Comparison of ENCODE assay signal across 15 mouse cellular contexts in the genomic region with DNA sequence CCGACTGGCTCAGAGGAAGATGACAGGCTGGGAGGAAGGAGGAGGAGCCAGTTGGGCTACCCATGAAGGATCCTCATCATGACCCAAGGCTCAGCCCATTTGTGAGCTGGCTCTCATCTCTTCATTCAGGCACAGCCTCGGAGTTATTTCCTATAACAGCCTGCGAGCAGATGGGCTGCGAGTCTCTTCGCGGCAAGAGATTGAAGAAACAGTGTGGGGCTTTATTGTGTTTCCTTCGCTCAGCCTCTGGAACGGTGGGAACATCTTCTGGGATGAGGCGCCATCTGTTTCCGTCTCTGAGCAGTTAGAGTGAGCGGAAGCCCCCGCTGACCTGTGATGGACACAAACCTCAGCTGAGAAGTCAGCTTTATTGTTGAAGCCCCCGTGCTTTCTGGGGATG.
A peak's percentile ranks its signal among the peaks of the same experiment; 100 is the strongest.
DNase-seq lines count a peak whose midpoint lies in the region; ATAC-seq and TF ChIP-seq lines count a peak whose summit lies in the region.
"Had no signal": no experiment of that assay in that cellular context is flagged by ENCODE, and none has a peak within 500 bp of the region (broad histone marks: within the 10 kb centered on the region; RNA-seq: fewer than 3 reads in every experiment).

No protein-coding gene starts in this region.

- peak overlapping the region; percentile 32; the same call in 1 of the 2 replicates for H3K27ac ChIP-seq in hindbrain, postnatal 0 days
- H3K27ac ChIP-seq in hindbrain, embryonic 11.5 days (ENCODE audit: low read depth, low read length): no peak overlapping the region
- H3K27ac ChIP-seq in neural tube, embryonic 13.5 days (replicated peaks): peak overlapping the region; percentile 23; the same call in 1 of the 2 replicates
- H3K27ac ChIP-seq: embryonic facial prominence, embryonic 13.5 days; heart, embryonic 13.5 days; limb, embryonic 15.5 days; lung, embryonic 15.5 days had no signal

- H3K9ac ChIP-seq in hindbrain, postnatal 0 days (replicated peaks; ENCODE audit: low read length): no peak overlapping the region
- no peak overlapping the region for H3K9ac ChIP-seq in hindbrain, embryonic 11.5 days (ENCODE audit: low read depth, low read length)
- H3K9ac ChIP-seq in neural tube, embryonic 13.5 days: no peak overlapping the region
- H3K9ac ChIP-seq: embryonic facial prominence, embryonic 13.5 days; heart, embryonic 13.5 days; limb, embryonic 15.5 days; lung, embryonic 15.5 days had no signal

- no peak overlapping the region for H3K4me2 ChIP-seq in hindbrain, postnatal 0 days (ENCODE audit: low read depth, low read length)
- H3K4me2 ChIP-seq in hindbrain, embryonic 11.5 days (replicated peaks; ENCODE audit: low read depth, low read length): no peak overlapping the region
- H3K4me2 ChIP-seq in neural tube, embryonic 13.5 days: no peak overlapping the region
- H3K4me2 ChIP-seq: embryonic facial prominence, embryonic 13.5 days; heart, embryonic 13.5 days; limb, embryonic 15.5 days; lung, embryonic 15.5 days had no signal

- peaks cover 8% of the 10 kb centered on the region; the same call in 1 of the 2 replicates for H3K4me1 ChIP-seq in hindbrain, postnatal 0 days (ENCODE audit: insufficient read depth, low read length)
- H3K4me1 ChIP-seq in hindbrain, embryonic 11.5 days (replicated peaks; ENCODE audit: control insufficient read depth, insufficient read depth, low read length): no peaks in the 10 kb centered on the region
- peaks cover 24% of the 10 kb centered on the region for H3K4me1 ChIP-seq in neural tube, embryonic 13.5 days (replicated peaks)
- H3K4me1 ChIP-seq: embryonic facial prominence, embryonic 13.5 days; heart, embryonic 13.5 days; limb, embryonic 15.5 days; lung, embryonic 15.5 days; megakaryocyte, embryonic 14.5 days had no signal

- no peak overlapping the region for H3K4me3 ChIP-seq in hindbrain, postnatal 0 days (ENCODE audit: low read length)
- no peak overlapping the region for H3K4me3 ChIP-seq in hindbrain, embryonic 11.5 days (ENCODE audit: low read depth, low read length)
- no peak overlapping the region for H3K4me3 ChIP-seq in neural tube, embryonic 13.5 days
- H3K4me3 ChIP-seq: embryonic facial prominence, embryonic 13.5 days; heart, embryonic 13.5 days; limb, embryonic 15.5 days; lung, embryonic 15.5 days; megakaryocyte, embryonic 14.5 days had no signal

- DNase-seq in cerebellum, postnatal 25 days: peak; percentile 17 to 23
- DNase-seq in hindbrain, postnatal 0 days (ENCODE audit: low spot score): peak; percentile 71
- no peak for DNase-seq in hindbrain, embryonic 11.5 days (ENCODE audit: low spot score)
- DNase-seq in neural tube, embryonic 10.5 days (ENCODE audit: extremely low spot score, low spot score): no peak
- DNase-seq in right cerebral cortex, postnatal 14 days: peak; percentile 14
- DNase-seq: cerebellum, adult 9-10 months; gastrocnemius, postnatal 36 days had no signal

- no peak for TF ChIP-seq CTCF in hindbrain, postnatal 0 days (IDR thresholded peaks at IDR 0.05; ENCODE audit: low read depth)

- 44% methylated on average over 12 of the region's 13 CpGs for WGBS in hindbrain, postnatal 0 days
- WGBS in hindbrain, embryonic 11.5 days: 68% methylated on average over 13 of the region's 13 CpGs
- WGBS in neural tube, embryonic 13.5 days: 61% methylated on average over 13 of the region's 13 CpGs

- no peak for ATAC-seq in cerebellum, adult (ENCODE audit: insufficient number of reproducible peaks, low FRiP score, low TSS enrichment)
- ATAC-seq in hindbrain, postnatal 0 days: peak; percentile 41; the same call in 1 of the 2 replicates
- no peak for ATAC-seq in hindbrain, embryonic 11.5 days (ENCODE audit: low FRiP score)
- no peak for ATAC-seq in neural tube, embryonic 13.5 days (ENCODE audit: low read depth)
- ATAC-seq in erythroblast, adult 5-6 weeks (replicated peaks; ENCODE audit: low FRiP score, poor library complexity, severe bottlenecking): no peak

- H3K36me3 ChIP-seq in hindbrain, postnatal 0 days (ENCODE audit: insufficient read depth, low read length): no peaks in the 10 kb centered on the region
- no peaks in the 10 kb centered on the region for H3K36me3 ChIP-seq in hindbrain, embryonic 11.5 days (ENCODE audit: control insufficient read depth, insufficient read depth, low read length)
- no peaks in the 10 kb centered on the region for H3K36me3 ChIP-seq in neural tube, embryonic 13.5 days
- H3K36me3 ChIP-seq: embryonic facial prominence, embryonic 13.5 days; heart, embryonic 13.5 days; limb, embryonic 15.5 days; lung, embryonic 15.5 days had no signal

- H3K27me3 ChIP-seq in hindbrain, postnatal 0 days (ENCODE audit: insufficient read depth, low read length): no peaks in the 10 kb centered on the region
- H3K27me3 ChIP-seq in hindbrain, embryonic 11.5 days (ENCODE audit: control insufficient read depth, insufficient read depth, low read length): no peaks in the 10 kb centered on the region
- H3K27me3 ChIP-seq in neural tube, embryonic 13.5 days: peaks cover 5% of the 10 kb centered on the region; the same call in 1 of the 2 replicates
- H3K27me3 ChIP-seq: embryonic facial prominence, embryonic 13.5 days; heart, embryonic 13.5 days; limb, embryonic 15.5 days; lung, embryonic 15.5 days; megakaryocyte, embryonic 14.5 days had no signal

- H3K9me3 ChIP-seq in hindbrain, postnatal 0 days (ENCODE audit: low read length): no peaks in the 10 kb centered on the region
- H3K9me3 ChIP-seq in hindbrain, embryonic 11.5 days (ENCODE audit: control insufficient read depth, low read length): no peaks in the 10 kb centered on the region
- no peaks in the 10 kb centered on the region for H3K9me3 ChIP-seq in neural tube, embryonic 13.5 days
- H3K9me3 ChIP-seq: embryonic facial prominence, embryonic 13.5 days; heart, embryonic 13.5 days; limb, embryonic 15.5 days; lung, embryonic 15.5 days had no signal

Comparison
In these comparisons a context has a peak if more than half of its experiments do, and no peak if none do; other contexts are left out.
1. DNase-seq: peak in cerebellum, postnatal 25 days (2 of 2), hindbrain, postnatal 0 days (single experiment) and right cerebral cortex, postnatal 14 days (single experiment); none in hindbrain, embryonic 11.5 days (single experiment) and neural tube, embryonic 10.5 days (single experiment).